Mouse (Mus musculus): ENCODE results near the gene Gm45844. TPM values are rescaled to one million over a fixed set of nuclear protein-coding genes. Genes with fewer than 3 reads are reported as not detected.
"Not testable (repeated sequence)": the region's sequence is repeated elsewhere in the genome, so short reads cannot be mapped to it uniquely, and the experiment has no call there.

The Gm45844 gene
- 1 to 10 TPM; 4.1 to 7.9 (median 5.3) TPM for total RNA-seq (2022)

DNA sequence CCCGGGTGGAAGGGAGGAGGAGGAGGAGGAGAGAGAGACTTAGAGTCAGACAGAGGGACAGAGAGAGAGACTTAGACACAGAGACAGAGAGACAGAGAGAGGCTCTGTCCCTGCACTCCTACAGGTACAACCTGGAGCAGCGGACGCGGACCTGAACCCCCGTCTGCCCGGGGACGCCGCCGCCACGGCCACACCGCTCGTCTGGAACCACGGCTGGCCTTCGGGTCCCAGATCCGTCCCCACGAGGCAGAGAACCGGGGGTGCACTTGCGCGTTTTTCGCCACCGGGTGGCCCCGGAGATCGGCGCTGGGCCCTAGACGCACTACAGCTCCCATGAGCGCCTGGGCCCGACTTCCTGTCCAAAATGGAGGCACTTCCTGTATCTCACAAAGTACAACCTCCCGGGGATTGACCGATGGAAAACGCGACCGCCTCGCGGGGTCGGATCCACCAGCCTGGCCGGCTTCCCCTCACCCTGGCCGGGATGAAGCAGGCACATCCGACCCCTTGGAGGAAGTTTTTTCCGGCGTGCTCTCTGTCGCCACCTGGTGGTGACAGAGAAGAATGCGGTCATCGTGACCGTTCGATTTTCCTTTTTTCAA lies at the start of gene Gm45844:
Gene Gm45844 (minus strand): TSS at position 324 of the 602 bp plus-strand sequence.
- DNase-seq, result peak; percentile 88

DNA sequence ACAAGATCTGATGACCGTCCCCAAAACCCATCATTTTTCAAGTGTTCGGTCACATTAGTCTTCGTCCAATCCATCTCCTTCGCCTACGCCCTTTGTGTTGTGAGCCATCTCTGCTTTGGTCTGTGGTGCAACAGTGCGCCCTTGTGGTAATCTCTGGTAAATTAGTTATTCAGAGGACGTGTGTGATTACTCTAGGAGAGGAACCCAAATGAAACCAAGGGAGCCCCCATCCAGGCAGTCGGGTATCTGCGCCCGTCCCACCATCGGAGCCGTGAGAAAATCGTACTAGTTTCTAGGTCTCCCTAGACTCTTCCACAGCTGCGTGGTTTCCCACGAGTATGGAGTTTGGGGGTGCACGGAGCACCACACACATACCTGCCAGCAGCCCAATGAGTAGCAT lies 17.5 kb upstream of the Gm45844 start:
- peak; percentile 31 for DNase-seq

DNA sequence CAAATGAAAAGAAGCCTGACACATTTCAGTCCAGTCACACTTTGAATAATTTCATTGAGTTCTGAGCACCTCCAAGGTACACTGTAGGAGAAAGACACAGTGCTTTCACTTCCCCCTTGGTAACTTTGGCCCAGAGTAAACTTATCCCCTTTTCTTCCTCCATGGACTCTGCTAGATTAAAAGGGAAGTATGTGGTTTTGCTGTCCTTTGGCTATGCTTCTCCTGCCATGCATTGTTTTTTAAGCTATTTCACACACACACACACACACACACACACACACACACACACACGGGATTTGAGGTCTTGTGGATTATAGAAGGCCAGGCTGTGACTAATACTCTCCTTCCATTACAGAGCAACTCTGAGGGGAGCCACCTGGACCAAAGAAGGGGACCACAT lies 3.3 kb upstream of the Gm45844 start:
- DNase-seq, result no peak

DNA sequence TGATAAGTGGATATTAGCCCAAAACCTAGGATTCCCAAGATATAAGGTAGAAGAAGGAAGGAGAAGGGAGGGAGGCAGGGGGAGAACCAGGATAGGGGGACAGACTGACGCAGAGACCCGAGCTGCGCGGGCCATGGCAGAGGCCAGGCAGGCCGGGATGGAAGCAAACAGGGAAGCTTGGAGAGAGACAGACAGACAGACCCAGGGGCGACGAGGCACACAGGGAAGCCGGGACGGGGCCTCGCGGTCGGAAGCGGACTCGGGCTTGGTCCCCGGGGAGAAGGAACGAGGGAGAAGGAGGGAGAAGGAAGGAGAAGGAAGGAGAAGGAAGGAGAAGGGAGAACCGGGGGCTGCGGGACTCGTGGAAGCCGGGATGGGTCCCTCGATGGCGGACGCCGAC lies 533 bp downstream of the Gm45844 start:
- peak; percentile 29 for DNase-seq

DNA sequence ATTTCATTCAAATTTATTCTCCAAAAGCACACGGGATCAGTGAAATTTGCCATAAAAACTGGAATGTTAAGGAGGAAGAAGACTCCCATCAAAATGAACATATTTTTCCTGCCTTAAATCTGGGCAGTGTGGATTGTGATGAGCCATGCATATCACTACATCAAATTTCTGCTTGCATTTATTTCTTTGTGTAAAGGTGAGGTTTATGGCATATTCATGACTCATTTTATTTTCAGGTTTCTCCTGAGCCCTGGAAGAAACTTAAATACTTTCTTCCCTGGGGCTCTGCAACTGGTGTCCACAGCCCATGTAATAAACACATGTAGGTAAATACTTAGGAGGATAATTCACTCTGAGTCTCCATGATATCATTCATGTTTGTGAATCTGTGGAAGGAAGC lies 30.9 kb downstream of the Gm45844 start, which contains the start of gene Vmn2r29:
Gene Vmn2r29 (minus strand): TSS at position 101 of the 400 bp plus-strand sequence.
- not testable (repeated sequence) for DNase-seq

DNA sequence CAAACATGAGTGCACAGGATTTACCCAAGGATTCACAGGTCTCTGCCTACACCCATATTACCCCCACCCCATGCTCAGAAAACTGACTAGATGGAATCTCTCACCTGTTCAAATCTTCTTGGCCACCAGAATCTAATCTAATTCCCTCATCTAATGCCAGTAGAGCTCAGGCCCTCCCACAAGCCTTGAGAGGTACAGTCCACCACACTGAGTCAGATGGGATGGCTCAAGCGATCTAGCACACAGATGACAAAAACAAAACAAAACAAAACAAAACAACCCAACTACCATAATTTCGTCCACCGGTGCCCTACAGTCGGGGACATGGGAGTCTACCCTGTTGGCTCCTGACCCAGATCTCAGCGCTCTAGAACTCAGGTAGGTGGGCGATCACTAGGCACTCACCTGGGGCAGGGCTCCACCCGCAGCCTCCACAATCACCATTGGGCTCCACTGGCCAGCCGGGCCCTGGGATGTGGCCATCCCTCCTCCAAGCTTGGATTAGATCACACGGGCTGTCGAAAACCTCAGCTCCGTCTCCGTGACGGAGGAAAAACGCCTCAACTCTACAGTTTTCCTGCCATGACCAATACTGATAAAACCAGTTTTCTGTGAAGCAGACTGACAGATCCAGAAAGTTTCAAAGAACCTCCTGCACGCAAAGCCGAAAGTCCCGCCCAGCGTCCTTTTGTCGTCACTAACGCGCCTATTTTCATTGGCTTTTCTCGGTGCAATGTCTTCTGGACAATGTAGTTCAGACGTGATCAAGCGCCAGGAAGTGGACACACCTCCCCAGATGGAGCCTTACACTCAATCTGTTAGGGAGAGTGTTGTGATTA lies 68.6 kb downstream of the Gm45844 start, which contains the start of gene Zfp772:
Gene Zfp772 (minus strand): TSS at position 686 of the 839 bp plus-strand sequence.
- DNase-seq, result peak; percentile 37

DNA sequence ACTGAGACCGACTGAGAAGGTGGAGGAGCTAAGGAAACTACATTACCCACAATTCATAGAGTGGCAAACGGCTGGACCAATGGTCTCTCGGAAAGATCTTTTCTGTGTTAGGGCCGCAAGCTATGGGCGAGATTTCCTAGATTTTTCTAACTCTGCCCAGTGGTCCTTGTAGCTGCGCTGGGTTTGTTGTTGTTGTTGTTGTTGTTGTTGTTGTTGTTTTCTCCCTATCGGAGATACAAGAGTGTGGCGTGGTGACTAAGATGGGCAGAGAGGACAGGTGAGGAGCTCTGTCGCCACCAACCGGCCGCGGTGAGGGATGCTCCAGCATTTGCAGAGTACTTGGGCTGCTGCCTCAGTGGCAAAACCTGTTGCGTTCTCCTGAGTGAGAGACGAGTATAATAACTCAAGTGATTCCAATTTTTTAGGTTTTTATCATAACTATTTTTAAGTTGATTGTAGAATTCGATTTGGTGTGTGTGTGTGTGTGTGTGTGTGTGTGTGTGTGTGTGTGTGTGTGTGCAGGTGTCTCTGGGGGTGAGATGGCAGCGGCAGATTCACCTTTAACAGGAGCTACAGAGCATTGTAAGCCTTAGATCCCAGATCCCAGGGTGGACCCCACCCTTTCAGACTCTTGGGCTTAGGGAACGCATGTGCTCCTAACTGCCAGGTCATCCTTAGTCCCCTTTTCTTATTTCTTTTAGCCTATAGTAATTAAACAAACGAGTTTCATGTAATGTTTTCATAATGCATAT lies 89.7 kb downstream of the Gm45844 start:
- peak; percentile 42 for DNase-seq

DNA sequence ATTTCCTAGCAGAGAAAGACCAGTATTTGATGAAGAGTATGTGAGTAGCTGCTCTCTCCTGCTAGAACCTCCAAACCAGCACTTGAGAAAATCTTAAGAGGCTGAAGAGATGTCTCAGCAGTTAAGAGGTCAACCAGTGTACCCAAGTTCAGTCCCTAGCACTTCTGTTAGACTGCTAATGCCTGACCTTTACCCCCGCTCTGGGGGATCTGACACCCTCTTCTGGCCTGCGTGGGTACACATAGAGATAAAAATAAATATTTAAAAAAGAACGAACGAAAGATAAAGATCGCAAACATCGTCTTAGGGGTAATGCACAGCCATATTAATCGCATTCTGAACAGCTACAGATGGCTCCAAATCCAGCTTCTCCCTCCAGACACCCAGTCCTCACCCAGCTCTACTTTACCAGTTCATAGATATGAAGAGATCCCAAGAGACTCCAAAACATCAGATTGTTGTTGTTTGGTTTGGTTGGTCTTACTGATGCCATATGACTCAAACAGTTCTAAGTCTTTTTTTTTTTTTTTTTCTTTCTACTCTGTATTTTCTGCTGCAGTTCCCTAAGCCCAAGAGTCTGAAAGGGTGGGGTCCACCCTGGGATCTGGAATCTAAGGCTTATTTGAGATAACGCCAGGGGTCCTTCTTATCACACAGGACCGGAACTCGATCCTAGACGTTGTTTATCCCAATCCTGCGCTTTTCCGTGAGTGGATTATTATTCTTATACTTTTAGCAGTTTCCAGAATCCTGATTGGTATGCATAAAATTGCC lies 90.5 kb downstream of the Gm45844 start:
- DNase-seq, result no peak

DNA sequence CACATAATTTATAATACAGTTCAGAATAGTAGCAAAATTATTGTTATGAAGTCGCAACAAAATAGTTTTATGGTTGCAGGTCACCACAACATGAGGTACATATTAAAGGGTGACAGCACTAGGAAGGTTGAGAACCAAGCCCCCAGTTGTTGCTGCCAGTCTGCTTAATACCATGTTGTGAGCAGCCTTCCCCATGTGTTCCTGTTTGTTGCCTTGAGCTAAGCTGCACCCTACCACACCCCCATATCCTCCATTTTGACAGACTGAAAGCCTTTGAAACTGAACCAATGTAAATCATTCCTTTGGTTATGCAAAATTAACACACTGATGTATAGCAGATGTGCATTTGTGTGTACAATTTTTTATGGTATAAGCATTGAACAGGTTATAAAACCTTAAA lies 92.2 kb downstream of the Gm45844 start:
- DNase-seq, result no peak

DNA sequence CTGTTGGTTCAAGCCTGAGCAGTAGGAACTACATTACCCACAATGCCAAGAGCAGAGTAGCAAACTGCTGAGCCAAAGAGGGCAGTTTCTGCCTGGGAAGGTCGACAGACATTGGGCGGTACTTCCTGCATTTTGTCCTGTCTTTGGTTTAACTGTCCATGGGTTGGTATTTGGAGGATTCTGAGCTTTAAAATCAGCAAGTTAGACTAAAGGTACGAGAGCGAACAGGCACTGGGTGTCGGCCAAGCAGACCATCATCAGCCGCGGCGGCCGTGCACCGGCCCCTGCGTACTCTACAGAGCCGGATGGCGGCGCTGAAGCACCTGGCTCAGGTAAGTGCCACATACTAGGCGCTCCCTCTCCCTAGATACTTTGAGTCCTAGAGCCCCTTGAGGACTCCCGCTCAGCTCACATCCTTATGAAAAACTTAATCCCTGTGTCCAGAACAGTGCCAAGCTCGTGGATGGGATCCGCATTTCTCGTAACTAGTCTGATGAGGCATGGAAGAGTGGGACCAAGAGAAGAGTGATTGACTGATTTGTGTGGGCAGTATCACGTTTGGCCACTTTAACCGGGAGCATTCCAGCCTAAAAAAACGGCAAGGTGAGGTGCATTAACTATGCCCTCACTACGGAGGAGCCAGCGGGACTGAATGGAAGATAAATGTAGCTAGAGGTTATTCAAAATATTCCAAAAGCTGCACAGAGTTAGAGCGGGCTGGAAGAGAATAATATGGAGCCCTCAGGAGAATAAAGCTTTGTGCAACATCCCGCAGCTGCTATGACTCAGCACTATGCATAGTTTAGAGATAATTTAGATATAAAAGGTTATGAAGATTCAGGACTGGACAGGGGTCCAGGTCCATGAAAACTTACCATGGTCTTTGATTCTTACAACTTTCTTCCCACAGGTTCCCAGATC lies 106.6 kb downstream of the Gm45844 start, which contains the start of gene Zfp418:
Gene Zfp418 (plus strand): TSS at position 104 of the 921 bp plus-strand sequence.
- DNase-seq, result peak; percentile 60

Small RNAs within 50 kb of the gene (microRNA-seq; reads per million reads assigned to microRNA genes)
- gene Mir5620, result 2.5 to 2.8 reads per million in 2 experiments

Other genes starting within 250 kb of the Gm45844 start
- 10 to 100 TPM; 12.6 to 15.3 (median 13.7) TPM for gene Zfp954, start 156.8 kb downstream of the Gm45844 start, total RNA-seq (2022)
- gene Zfp773, start 141.5 kb downstream of the Gm45844 start, total RNA-seq (2022), result 1 to 10 TPM in 3 of 4 experiments, under 1 TPM in 1; 0.98 to 1.2 (median 1.0) TPM
- gene Zfp418, start 107.0 kb downstream of the Gm45844 start, total RNA-seq (2022), result 1 to 10 TPM; 2.6 to 4.2 (median 3.3) TPM
- 1 to 10 TPM; 4.1 to 7.7 (median 6.5) TPM for gene Zfp772, start 68.3 kb downstream of the Gm45844 start, total RNA-seq (2022)
- gene Vmn2r29, start 31.0 kb downstream of the Gm45844 start, total RNA-seq (2022), result 1 to 10 TPM; 1.0 to 1.7 (median 1.4) TPM
- 10 to 100 TPM; 62.5 to 81.8 (median 73.6) TPM for gene Clcn4, start 22.6 kb upstream of the Gm45844 start, total RNA-seq (2022)
- under 1 TPM; 0.22 to 0.31 (median 0.26) TPM for gene Vmn2r30, start 59.3 kb upstream of the Gm45844 start, total RNA-seq (2022)
- 1 to 10 TPM in 2 of 4 experiments, not detected in 2; 2.0 to 3.2 TPM for gene Gm45783, start 96.3 kb upstream of the Gm45844 start, total RNA-seq (2022)
- gene Vmn2r31, start 121.4 kb upstream of the Gm45844 start, total RNA-seq (2022), result not detected
- gene Vmn2r32, start 201.7 kb upstream of the Gm45844 start, total RNA-seq (2022), result not detected

Data from adrenal gland, adult 8-10 months (tissue).